Mouse (Mus musculus): Measurements from ENCODE around the gene Prkag2.
"Not testable (repeated sequence)": the region's sequence is repeated elsewhere in the genome, so short reads cannot be mapped to it uniquely, and the experiment has no call there.

Prkag2 gene

GRCm38 (mm10) chr5:25087064-25087463 is 13.4 kb downstream of the Prkag2 start:
- no peak for DNase-seq (ENCODE audit: low spot score)

DNA sequence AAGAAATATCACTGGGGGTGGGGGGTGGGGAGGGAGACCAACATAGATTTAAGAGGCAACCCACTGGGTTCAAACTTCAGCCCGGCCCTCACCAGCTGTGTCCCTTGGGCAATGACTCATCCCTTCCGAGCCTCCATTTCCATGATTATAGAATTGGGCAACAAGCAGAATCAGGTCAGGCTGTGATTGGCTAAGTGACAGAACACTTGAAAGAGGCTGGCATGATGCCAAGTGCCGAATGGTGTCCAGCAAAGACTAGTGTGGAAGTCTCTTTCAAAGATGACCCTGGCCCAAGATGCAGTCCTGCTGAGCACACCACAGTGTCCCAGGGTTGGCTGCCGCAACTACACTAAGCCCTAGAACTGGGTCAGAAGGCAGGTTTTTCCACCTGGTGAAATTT is 14.2 kb downstream of the Prkag2 start:
- DNase-seq (ENCODE audit: low spot score) = peak; percentile 15

DNA sequence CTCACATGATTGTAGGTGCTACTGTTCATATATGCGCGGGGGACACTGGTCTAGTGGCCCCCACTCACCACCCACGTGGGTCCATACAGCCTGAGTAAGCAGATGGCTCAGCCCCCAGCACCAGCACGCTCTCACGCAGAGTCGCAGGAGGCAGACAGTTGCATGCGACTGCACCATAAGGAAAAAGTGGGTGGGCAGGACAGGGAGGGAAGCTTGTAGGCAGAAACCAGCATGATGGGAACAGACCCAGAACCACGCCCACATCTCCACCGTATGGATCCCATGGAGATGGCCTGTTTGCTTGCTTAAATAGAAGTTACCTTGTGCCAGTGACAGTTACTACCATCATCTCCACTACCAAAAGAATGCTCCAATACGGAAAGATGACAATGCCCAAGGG is 15.3 kb downstream of the Prkag2 start:
- no peak for DNase-seq (ENCODE audit: low spot score)

DNA sequence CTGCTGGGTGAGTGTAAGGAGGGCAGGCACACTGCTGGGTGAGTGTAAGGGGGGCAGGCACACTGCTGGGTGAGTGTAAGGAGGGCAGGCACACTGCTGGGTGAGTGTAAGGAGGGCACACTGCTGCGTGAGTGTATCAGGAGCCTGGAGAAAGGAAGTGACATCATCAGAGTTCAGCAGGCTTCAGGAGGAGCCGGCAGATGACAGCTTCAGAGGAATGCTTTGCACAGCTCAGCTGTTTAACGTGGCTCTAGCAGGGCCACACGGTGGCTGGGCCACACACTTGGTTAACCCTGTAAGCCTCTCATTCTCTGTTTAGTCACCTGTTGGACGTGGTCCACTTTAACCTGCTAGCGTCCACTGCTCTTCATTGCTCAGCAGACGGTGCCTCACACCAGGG is 16.6 kb downstream of the Prkag2 start:
- no peak for DNase-seq (ENCODE audit: low spot score)

DNA sequence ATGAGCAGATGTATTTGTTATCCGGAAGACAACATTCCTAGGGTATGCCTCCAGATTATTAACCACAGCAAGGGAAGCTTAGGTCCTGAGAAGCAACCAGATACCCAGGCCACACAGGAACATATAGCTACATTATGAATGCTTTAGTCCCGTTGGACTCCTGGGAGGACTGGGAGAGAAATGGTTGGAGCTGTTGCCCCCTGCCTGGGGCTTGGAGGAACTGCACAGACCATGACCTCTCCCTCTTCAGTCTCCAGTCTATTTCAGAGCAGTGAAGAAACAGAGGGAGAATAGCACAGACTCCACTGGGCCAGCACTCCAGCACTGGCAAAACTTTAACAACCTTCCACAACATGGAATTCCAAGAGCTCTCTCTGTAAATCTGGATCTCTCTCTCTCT is 17.9 kb downstream of the Prkag2 start:
- peak; percentile 68 for DNase-seq (ENCODE audit: low spot score)

GRCm38 (mm10) chr5:25081545-25081944 is 18.9 kb downstream of the Prkag2 start:
- no peak for DNase-seq (ENCODE audit: low spot score)

GRCm38 (mm10) chr5:25080994-25081393 is 19.4 kb downstream of the Prkag2 start:
- no peak for DNase-seq (ENCODE audit: low spot score)

GRCm38 (mm10) chr5:25080438-25080945 is 19.9 kb downstream of the Prkag2 start:
- no peak for DNase-seq (ENCODE audit: low spot score)

- no peak for DNase-seq (ENCODE audit: low spot score)
Measured at GRCm38 (mm10) chr5:25079766-25080265, 20.6 kb downstream of the Prkag2 start.

GRCm38 (mm10) chr5:25077873-25078651 is 22.4 kb downstream of the Prkag2 start:
- DNase-seq (ENCODE audit: low spot score) = no peak

- not testable (repeated sequence) for DNase-seq (ENCODE audit: low spot score)
Measured at GRCm38 (mm10) chr5:25077258-25077657, 23.2 kb downstream of the Prkag2 start.

DNA sequence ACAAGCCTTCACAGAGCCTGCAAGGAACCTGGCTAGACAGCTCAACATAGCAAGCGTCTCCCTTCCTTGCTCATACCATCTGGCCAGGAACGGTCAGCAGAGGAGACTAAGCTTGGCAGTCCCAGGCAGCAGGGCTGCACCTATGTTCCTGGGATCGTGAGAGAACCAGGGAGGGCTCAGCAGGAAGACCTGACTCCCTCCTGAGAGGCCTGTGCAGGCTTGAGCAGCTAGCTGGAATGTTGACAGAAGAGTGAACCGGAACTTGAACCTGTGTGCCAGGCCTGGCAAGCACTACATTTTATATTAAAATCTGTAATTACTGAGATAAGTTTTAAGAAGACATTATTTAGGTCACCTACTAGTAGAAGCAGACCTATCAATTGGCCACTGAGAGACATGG is 24.8 kb downstream of the Prkag2 start:
- no peak for DNase-seq (ENCODE audit: low spot score)

- no peak for DNase-seq (ENCODE audit: low spot score)
Measured at GRCm38 (mm10) chr5:25069815-25070214, 30.6 kb downstream of the Prkag2 start.

- no peak for DNase-seq (ENCODE audit: low spot score)
Measured at GRCm38 (mm10) chr5:25067122-25067521, 33.3 kb downstream of the Prkag2 start.

DNA sequence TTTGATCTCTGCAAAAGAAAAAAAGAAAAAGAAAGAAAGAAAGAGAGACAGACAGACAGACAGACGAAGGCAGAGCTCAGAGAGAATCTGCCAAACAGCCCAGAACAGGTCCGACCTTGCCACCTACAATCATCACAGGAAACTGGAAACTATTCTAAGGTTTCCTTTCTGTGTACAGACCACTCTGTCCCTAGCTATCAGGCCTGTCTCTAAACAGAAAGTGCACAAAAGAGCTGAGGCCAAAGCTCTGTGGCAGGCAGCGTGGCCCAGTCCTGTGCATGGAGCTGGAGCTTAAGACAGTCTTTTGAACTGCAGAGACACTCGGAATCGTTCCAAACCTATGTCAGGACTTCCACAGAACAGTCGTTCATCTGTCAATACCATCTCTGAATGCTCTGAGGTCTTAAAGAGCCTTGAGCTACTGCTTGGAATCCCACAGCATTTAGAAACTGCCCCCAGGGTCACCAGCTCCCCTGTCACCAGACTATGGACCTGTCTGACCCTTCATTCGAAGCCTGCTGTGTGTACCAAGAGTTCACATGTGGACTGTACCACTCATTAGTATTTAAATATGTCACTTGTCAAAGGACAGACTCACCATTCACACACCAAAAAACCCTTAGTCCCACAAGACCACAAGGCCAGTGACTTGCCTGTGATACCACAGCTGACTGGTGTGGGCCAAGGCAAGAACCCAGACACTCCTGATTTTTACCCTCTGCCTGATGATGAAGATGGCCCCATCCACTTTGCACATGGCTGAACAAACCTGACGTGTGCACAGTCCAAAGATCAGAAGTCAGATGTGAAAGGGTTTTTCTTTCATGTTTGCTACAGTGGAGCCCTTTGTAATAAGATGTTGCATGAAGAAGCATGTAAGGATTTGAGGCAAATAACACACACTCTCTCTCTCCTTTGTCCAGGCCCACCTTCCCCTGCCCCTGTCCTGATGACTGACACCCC is 35.9 kb downstream of the Prkag2 start:
- no peak for DNase-seq (ENCODE audit: low spot score)

DNA sequence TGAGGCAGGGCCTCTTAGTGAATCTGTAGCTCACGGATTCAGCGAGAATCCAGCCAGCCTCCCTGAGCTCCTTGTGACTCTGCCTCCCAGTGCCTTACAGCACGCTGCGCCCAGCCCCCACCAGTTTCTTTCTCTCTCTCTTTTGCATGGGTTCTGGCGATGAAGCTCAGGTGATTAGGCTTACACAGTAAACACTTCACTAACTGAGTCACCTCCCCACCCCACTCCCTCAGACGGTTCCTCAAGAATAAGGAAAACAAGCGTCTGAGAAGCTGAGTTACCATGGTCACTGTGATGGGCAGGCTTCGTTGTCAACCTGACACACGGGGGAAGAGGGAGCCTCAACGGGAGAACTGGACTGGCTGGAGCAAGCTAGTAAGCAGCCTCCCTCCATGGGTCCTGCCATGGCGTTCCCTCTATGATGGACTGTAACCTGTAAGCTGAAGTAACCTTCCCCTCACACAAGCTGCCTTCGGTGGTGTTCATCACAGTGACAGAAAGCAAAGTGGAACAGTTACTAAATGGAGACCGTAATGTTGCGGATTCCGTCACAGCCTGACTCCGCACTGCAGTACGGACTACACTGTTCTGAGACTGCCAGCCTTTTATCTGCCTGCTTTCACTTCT is 37.8 kb downstream of the Prkag2 start:
- peak; percentile 31 for DNase-seq (ENCODE audit: low spot score)

GRCm38 (mm10) chr5:25058853-25059741 is 41.3 kb downstream of the Prkag2 start:
- DNase-seq (ENCODE audit: low spot score) = peak; percentile 55

GRCm38 (mm10) chr5:25058417-25058816 is 42.0 kb downstream of the Prkag2 start:
- no peak for DNase-seq (ENCODE audit: low spot score)

- no peak for DNase-seq (ENCODE audit: low spot score)
Measured at GRCm38 (mm10) chr5:25055288-25055687, 45.2 kb downstream of the Prkag2 start.

DNA sequence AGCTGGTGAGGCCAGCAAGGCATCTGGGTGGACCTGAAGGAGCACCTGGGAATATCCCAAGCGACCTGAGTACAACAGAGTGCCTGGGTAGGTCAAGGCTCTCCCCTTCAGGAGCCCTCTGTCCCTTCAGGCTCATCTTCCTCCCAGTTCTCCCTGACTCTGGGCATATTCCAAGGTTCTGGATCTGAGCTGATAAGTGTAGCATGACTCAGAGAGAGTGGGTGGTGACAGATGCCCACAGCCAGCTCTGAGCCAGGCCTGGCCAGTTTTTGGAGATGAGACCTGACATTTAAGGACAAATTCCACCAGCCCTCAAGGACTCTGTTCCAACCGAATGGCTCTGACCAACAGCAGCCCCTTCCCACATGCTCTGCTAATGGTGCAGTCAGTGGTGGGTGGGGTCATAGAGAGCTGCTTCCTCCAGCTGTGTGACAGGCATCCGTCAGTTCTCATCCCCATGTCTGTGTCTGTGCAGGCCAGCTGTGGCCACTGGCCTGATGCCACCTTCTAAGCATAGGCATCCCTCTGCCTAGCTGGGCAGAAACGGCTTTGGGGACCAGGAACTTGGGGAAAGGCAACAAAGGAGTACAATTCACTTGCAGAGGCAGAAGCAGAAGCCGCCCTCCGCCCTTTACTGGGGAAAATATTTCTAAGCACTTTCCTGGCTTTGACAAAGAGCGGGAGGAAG is 46.3 kb downstream of the Prkag2 start:
- no peak for DNase-seq (ENCODE audit: low spot score)
